Mouse (Mus musculus) heart, postnatal 0 days (tissue): ENCODE data around the gene Trmt61a. TPM values are rescaled to one million over a fixed set of nuclear protein-coding genes. Genes with fewer than 3 reads are reported as not detected.

Experiments used
- ATAC-seq: fragments of 200-750 bp; cut with Nextera tagmentation; 2 replicates; pipeline ENCODE4 v1.8.0; 2017; ENCODE audit warnings: low read depth, moderate number of reproducible peaks, moderate library complexity; ENCODE audit not compliant: insufficient read depth
- DNase-seq: peaks from one replicate; pipeline ENCODE4 v3.0.0-alpha.2; 2016; ENCODE audit warnings: low spot score
- H3K27ac ChIP-seq: fragments of 300-500 bp; sonication (generic); 2 replicates; pipeline ENCODE4 v1.5.1; 2014; ENCODE audit warnings: low read depth, mild to moderate bottlenecking
- H3K27me3 ChIP-seq: fragments of 300-500 bp; sonication (generic); 2 replicates; pipeline ENCODE4 v1.6.1; 2014; ENCODE audit warnings: low read length, mixed read lengths; ENCODE audit not compliant: control insufficient read depth, insufficient read depth
- H3K36me3 ChIP-seq: fragments of 300-500 bp; sonication (generic); replicated peaks from 2 replicates; pipeline ENCODE4 v1.6.1; 2014; ENCODE audit warnings: low read length, mixed read lengths; ENCODE audit not compliant: control insufficient read depth, insufficient read depth
- H3K4me1 ChIP-seq: fragments of 300-500 bp; sonication (generic); 2 replicates; pipeline ENCODE4 v1.6.1; 2014; ENCODE audit warnings: antibody characterized with exemption; ENCODE audit not compliant: control insufficient read depth, insufficient read depth
- H3K4me2 ChIP-seq: fragments of 300-500 bp; sonication (generic); 2 replicates; pipeline ENCODE4 v1.6.1; 2014; ENCODE audit warnings: low read depth, mild to moderate bottlenecking, low read length, moderate library complexity
- H3K4me3 ChIP-seq: fragments of 300-500 bp; sonication (generic); 2 replicates; pipeline ENCODE4 v1.5.1; 2014; ENCODE audit warnings: low read depth, low read length
- H3K9ac ChIP-seq: fragments of 300-500 bp; sonication (generic); replicated peaks from 2 replicates; pipeline ENCODE4 v1.6.1; 2014; ENCODE audit warnings: low read depth, low read length, mixed read lengths
- H3K9me3 ChIP-seq: fragments of 300-500 bp; sonication (generic); replicated peaks from 2 replicates; pipeline ENCODE4 v1.6.1; 2016; ENCODE audit warnings: low read length; ENCODE audit not compliant: control insufficient read depth
- CTCF ChIP-seq: IDR thresholded peaks from 2 replicates; pipeline ENCODE4 v1.5.1; 2016; ENCODE audit warnings: antibody characterized with exemption, control low read depth, low read depth
- EP300 ChIP-seq: IDR thresholded peaks from 2 replicates; pipeline ENCODE4 v1.6.1; 2016; ENCODE audit warnings: antibody characterized with exemption, low read depth
- whole genome bisulfite sequencing: fragments of 180-500 bp; shearing (Covaris S2); extraction: QIAGEN DNeasy Blood & Tissue Kit; methylation state at CpG from one replicate; pipeline ENCODE4 v1.1.7; 2014; 5-methylcytosine and 5-hydroxymethylcytosine counted together
- polyA plus RNA-seq: library from polyadenylated mRNA; unstranded; fragments of >200 nt; fragmentation: Nextera tagmentation; extraction: Ambion mirVana; gene quantifications from 2 replicates; pipeline ENCODE4 v1.2.1, GENCODE M21; 2015
- total RNA-seq: library from RNA; depleted of rRNA; stranded (reverse); fragments of >200 nt; gene quantifications from 2 replicates; pipeline ENCODE4 v1.2.3, GENCODE M21; 2014; ENCODE audit warnings: low replicate concordance

The Trmt61a gene
- total and polyA plus RNA-seq, 2 experiments from 2014 or later = 6.1 to 24.9 TPM

GRCm38 (mm10) chr12:111678997-111679396 is 1.1 kb downstream of the Trmt61a start:
- no peak overlapping the region for H3K9ac ChIP-seq
- DNase-seq = no peak
- H3K4me1 ChIP-seq = peaks cover 41% of the 10 kb centered on the region

DNA sequence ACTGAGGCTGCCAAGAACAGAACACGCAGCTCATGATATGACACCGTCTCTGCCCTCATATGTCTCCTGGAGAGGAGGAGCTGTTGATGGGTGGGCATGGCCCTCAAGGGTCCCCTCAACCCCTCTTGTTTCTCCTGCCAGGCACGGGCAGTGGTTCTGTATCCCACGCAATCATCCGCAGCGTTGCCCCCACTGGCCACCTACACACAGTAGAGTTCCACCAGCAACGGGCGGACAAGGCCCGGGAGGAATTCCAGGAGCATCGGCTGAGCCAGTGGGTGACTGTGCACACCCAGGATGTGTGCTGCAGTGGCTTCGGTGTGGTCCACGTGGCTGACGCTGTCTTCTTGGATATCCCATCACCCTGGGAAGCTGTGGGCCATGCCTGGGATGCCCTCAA is 2.8 kb downstream of the Trmt61a start:
- Histone ChIP-seq H3K4me1 (peaks cover 31% of the 10 kb centered on the region), H3K4me2 (no peak overlapping the region), H3K9ac (no peak overlapping the region), H3K27me3 (no peaks in the 10 kb centered on the region), H3K36me3 (no peaks in the 10 kb centered on the region), H3K9me3 (no peaks in the 10 kb centered on the region), H3K4me3 (no peak overlapping the region), H3K27ac (no peak overlapping the region)
- ATAC-seq = no peak
- TF ChIP-seq EP300 = no peak
- DNase-seq = no peak
- 90% methylated on average over 13 of the region's 13 CpGs for WGBS

More at GRCm38 (mm10) chr12:111678997-111679396, 1.1 kb downstream of the Trmt61a start:
- no peaks in the 10 kb centered on the region for H3K36me3 ChIP-seq
- ATAC-seq = no peak
- TF ChIP-seq EP300 (no peak), CTCF (no peak)
- no peaks in the 10 kb centered on the region for H3K27me3 ChIP-seq
- 36% methylated on average over 7 of the region's 7 CpGs for WGBS
- peak overlapping the region; percentile 81 for H3K4me3 ChIP-seq
- no peak overlapping the region for H3K27ac ChIP-seq
- H3K4me2 ChIP-seq = peak overlapping the region; percentile 92
- H3K9me3 ChIP-seq = no peaks in the 10 kb centered on the region

DNA sequence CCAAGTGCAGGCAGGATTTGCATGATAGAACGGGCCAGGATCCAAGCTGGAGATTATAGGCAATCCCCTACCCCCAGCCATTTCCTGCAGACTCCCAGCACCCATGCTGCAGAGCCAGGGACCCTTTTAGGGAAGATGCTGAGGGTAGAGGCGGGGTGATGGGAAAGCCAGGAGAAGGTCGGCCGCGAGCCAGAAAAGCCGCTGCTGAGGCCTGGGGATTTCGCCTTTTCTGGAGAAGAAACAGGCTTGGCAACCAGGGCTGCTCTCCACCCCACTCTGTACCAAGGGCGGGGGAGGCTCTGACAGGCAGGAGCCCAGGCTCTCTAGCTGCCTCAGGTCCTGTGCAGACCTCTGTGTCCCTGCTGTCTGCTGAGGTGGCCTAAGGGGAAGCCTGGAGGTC is 3.4 kb downstream of the Trmt61a start:
- no peak for ATAC-seq
- Histone ChIP-seq H3K4me3 (no peak overlapping the region), H3K9ac (no peak overlapping the region), H3K27me3 (no peaks in the 10 kb centered on the region), H3K36me3 (no peaks in the 10 kb centered on the region), H3K27ac (peak overlapping the region; percentile 87), H3K9me3 (no peaks in the 10 kb centered on the region), H3K4me1 (peaks cover 34% of the 10 kb centered on the region), H3K4me2 (no peak overlapping the region)
- no peak for DNase-seq
- no peak for TF ChIP-seq CTCF
- no peak for TF ChIP-seq EP300
- WGBS = 70% methylated on average over 8 of the region's 8 CpGs

- Histone ChIP-seq H3K36me3 (no peaks in the 10 kb centered on the region), H3K4me1 (peaks cover 39% of the 10 kb centered on the region), H3K9ac (no peak overlapping the region; the same call in 1 of the 2 replicates), H3K4me3 (no peak overlapping the region), H3K4me2 (no peak overlapping the region), H3K27ac (peak overlapping the region; percentile 87), H3K27me3 (no peaks in the 10 kb centered on the region), H3K9me3 (no peaks in the 10 kb centered on the region)
- ATAC-seq = no peak
- no peak for DNase-seq
- WGBS = 47% methylated on average over 5 of the region's 5 CpGs
- no peak for TF ChIP-seq EP300
- TF ChIP-seq CTCF = no peak
Measured at GRCm38 (mm10) chr12:111682003-111682402, 4.1 kb downstream of the Trmt61a start.

GRCm38 (mm10) chr12:111682806-111683205 is 4.9 kb downstream of the Trmt61a start:
- 46% methylated on average over 5 of the region's 5 CpGs for WGBS
- Histone ChIP-seq H3K27me3 (no peaks in the 10 kb centered on the region), H3K4me1 (peaks cover 39% of the 10 kb centered on the region), H3K27ac (peak overlapping the region; percentile 87), H3K4me2 (no peak overlapping the region), H3K36me3 (no peaks in the 10 kb centered on the region), H3K4me3 (no peak overlapping the region), H3K9me3 (no peaks in the 10 kb centered on the region), H3K9ac (no peak overlapping the region)
- TF ChIP-seq EP300 = no peak
- TF ChIP-seq CTCF = no peak
- peak; percentile 19; the same call in 1 of the 2 replicates for ATAC-seq
- DNase-seq = peak; percentile 35

DNA sequence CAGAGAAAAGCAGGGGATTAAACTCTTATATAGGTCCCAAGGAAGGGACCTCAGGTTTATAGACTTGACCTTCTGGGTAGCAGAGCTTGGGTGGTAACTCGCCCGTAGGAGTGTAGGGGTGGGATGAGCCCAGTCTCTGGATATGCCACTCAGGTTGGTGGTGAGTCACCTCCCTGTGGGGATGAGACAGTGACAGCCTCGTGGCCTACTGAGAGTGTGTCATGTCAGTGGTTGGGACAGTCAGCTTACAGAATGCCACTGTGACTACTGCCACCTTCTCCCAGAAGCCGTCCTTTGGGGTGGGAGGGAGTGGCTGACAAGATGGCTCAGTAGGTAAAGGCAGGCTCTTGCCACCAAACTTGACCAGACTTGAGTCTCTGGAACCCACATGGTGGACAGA is 8.5 kb downstream of the Trmt61a start:
- DNase-seq (no peak), ATAC-seq (no peak)
- WGBS = 76% methylated on average over 4 of the region's 4 CpGs
- Histone ChIP-seq H3K4me1 (peaks cover 50% of the 10 kb centered on the region), H3K27ac (peak overlapping the region; percentile 98), H3K4me2 (no peak overlapping the region), H3K9me3 (no peaks in the 10 kb centered on the region), H3K9ac (0 out of 2 replicates have a peak overlapping the region, but pooled peaks have one; percentile 9), H3K27me3 (no peaks in the 10 kb centered on the region), H3K36me3 (no peaks in the 10 kb centered on the region), H3K4me3 (no peak overlapping the region)
- TF ChIP-seq EP300 = no peak
- no peak for TF ChIP-seq CTCF
